Mouse (Mus musculus): ENCODE results near the gene Syngap1.

DNA sequence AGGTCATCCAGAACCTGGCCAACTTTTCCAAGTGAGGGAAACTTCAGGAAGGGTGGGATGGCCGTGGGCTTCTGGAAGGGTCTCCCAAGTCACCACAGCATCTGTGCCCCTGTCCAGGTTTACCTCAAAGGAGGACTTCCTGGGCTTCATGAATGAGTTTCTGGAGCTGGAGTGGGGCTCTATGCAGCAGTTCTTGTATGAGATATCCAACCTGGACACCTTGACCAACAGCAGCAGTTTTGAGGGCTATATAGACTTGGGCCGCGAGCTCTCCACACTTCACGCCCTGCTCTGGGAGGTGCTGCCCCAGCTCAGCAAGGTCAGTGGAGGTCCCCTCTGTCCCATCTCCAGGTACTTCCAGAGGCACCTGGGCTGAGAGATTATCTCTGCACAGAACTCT, 18.8 kb downstream of the Syngap1 start:
- no peak for TF ChIP-seq CTCF (IDR thresholded peaks at IDR 0.05; ENCODE audit: control insufficient read depth, insufficient read depth, insufficient replicate concordance, low read depth, low read length)
- no peak for TF ChIP-seq POLR2A (IDR thresholded peaks at IDR 0.05; ENCODE audit: control insufficient read depth, low read depth, low read length)

Measured in testis, adult 2 months (tissue).